Mouse (Mus musculus): Measurements from ENCODE around the gene Mymx.

DNA sequence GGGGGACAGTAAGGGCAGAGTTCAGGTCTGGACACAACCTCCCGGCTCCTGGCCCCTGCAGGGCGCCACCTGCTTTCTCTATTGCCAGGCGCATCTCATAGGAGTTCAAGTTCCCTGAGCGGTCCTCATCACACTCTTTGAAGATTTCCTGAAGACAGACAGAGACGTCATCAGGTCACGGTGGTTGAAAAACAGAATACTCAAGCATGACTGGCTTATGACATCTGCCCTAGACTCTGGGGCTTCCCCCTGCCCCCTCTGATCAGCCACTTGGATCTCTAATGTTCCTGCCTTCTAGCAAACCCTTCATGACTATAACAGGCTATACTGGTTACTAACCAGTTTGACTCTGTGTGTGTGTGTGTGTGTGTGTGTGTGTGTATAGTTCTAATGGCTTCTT lies 30.0 kb upstream of the Mymx start:
- no peak for TF ChIP-seq CTCF (IDR thresholded peaks at IDR 0.05; ENCODE audit: low read depth, low read length)
- TF ChIP-seq GATA1 (IDR thresholded peaks at IDR 0.05; ENCODE audit: borderline replicate concordance, low read length), result no peak
- no peak for TF ChIP-seq POLR2AphosphoS5 (IDR thresholded peaks at IDR 0.05; ENCODE audit: insufficient replicate concordance, low read depth, low read length)
- no peak for TF ChIP-seq TAL1 (conservative IDR thresholded peaks at IDR 0.05; ENCODE audit: low read depth, low read length)

Measured in G1E (cell line).